Mouse (Mus musculus) adipocyte (in vitro differentiated cells): Measurements from ENCODE around the gene Ip6k1.

Experiments used
- DNase-seq: peaks from one replicate; pipeline ENCODE4 v3.0.0-alpha.2; 2016; ENCODE audit warnings: low spot score

Gene Ip6k1

DNA sequence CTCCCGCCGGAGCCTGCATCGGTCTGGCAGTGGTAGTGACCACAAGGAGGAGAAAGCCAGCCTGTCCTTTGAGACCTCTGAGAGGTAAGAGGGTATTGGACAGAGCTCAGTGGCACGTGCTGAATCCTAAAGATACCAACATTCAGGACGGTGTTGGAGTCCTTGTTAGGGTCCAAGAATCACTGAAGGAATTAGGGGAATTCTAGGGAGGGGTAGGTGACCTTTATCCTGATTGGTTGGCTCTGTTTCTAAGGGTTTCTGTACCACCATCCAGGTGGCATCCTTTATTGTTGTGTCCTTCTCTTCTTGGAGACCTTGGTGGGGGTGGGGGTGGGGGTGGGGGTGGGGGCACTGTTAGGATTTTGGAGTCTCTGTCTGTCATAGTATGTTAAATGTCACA is 29.8 kb downstream of the Ip6k1 start:
- no peak for DNase-seq

DNA sequence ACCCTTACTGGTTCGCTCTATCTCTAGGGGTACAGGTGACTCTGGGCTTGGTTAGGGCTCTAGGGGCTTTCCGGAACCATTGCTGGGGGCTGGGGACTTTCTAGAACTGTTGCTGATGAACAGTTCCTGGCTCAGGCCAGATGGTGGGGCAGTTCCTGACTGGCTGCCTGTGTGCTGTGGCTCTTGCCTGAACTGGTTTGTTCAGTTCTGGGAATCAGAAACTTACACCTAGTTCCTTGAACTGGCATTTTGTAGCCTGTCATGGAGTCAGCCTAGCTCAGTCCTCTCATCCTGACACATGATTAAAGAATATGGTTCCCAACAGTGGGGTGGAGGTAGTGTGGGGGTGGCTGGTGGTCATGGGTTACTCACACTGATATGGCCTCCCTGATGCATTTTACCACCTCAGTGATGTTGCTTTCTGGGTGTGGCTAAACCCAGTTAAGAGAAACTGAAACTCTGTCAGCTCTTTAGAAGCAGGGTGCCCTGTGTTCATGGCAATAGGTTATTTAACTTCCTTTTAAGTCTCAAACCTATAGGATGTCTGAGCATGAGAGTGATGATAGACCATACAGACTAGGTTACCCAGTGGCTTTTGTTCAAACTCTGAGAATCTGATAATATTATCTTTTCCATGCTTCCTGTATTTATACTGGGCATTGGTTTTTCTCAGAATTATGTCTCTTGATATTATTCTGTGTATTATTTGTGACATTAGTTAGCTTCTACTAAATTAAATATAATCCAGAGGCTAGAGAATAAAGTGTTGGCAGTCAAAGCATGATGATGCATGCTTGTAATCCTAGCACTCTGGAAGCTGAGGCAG is 33.2 kb downstream of the Ip6k1 start:
- no peak for DNase-seq

DNA sequence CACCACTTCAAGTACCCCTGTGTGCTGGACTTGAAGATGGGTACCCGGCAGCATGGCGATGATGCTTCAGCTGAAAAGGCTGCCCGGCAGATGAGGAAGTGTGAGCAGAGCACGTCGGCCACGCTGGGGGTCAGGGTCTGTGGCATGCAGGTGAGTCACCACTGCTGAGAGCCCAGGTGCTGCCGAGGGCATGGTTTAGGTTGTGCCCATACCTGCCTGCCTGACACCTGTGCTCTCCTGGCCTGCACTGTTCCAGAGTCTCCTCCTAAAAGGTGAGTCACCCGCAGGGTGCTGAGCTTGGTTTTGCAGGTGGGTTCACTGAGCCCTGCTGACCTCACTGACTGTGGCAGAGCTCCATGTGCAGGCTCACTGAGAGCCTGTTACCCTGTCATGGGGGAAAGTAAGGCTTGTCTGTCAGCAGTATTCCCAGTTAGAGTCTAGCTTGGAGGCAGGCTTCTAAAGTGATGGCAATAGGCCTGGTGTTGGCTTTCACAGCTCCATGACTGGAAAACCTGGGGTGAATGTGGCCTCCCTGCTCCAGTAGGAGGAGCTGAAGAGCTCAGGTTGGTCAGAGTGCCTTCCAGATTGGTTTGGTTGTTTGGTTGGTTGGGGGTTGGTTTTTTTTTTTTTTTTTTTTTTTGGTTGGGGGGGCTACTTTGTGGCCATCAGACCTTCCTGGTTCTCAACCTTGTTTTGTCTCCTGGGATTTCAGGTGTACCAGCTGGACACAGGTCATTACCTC is 42.6 kb downstream of the Ip6k1 start:
- DNase-seq = no peak

DNA sequence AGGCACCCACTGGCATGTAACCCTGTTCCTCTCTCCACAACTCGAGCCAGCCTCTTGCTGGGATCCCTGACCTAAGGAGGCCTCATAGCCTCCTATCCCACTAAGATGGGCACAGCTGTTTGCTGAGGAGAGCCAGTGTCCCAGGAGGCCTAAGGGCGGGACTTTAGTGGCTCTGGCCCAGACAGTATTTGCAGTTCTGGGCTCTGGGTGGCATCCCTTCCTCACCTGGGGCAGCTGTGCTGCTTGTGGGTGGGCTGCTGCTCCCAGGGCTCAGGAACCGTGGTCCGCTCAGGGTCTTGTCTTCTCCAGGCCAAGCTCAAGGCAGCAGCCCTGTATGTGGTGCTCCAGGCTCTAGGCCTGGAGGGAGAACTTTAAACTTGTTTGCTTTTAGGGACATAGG is 44.3 kb downstream of the Ip6k1 start:
- DNase-seq = no peak

DNA sequence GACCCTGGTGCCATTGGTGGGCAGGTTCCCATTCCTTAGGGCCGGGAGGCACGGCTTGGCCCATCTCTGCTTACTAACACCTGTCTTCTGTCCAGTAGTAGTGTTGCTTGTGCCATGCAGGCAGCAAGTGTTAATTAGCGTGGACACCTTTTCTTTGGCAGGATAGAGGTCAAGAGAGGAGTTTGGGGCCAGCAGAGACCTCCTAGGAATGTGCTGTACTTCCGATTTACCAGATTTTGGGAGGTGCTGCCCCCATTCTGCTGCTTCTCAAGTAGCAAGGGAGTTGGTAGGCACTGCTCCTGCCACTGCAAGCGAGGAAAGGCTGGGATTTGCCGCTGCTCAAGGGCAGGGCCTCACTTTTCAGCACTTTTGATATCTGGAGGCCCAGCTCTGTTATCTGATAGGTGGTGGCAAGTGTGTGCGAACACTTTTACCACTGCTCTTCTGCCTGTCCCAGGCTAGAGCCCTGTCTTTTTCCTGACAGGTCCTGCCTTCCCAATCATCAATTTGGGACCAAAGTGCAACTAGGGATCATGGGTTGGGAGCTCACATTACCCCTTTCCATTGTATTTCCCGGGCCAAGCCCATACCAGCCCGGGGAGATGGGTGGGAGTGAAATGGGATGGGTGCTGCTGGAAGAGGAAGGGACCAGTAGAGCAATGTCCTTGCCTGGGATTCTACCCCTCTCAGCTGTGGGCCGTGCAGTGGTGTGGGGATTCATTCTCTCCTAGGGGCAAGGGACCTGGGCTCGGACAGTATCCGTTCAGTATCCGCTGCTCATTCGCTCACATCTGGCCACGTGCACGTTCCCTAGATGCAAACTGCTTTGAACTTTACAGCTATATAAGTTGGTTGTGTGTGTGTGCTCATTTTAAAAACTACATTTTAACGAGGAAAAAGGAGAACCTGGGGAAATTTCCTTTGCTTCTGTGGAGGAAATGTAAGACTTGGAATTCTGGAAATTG is 45.6 kb downstream of the Ip6k1 start:
- no peak for DNase-seq

DNA sequence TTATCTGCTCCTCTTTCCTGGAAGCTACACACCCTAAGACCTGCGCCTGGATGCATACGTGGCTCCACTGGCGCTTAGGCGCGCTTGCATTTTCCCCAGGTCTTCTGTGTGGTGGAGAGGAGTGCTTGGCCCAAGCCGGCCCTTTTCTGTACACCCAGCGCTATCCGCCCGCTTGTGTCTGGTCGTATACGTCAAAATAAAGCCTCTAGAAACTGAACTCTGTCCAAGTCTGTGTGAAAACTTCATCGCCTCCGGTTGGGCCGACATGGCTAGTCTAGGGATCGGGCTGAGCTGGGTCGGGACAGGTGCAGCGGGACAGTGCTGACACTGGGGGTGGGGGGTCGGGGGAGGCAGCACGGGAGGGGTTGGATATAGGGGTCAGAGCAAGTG is 46.3 kb downstream of the Ip6k1 start:
- DNase-seq = no peak

DNA sequence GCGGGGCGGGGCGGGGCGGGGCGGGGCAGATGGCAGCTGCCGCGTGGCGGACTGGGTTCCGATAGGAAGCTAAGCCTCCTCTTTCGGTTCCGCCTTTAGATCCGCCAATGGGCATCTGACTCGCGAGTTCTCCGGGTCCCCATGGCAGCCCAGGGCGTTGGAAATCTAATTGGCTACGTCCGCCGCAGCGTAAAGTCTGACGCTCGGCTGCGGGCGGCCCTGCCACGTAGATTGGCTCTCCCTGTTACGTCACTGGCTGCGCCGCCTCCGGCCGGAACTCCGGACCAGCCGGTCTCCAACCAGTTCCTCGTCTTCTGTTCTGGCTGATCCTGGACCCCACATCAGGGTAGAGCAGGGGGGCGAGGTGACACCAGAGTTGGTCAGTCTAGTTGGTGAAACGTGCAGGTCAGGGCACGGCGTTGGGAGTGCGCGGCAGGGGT is 46.7 kb downstream of the Ip6k1 start, which contains the start of gene Gmppb:
Gene Gmppb (plus strand): TSS at position 227 of the 440 bp plus-strand sequence.
- DNase-seq = peak; percentile 97

DNA sequence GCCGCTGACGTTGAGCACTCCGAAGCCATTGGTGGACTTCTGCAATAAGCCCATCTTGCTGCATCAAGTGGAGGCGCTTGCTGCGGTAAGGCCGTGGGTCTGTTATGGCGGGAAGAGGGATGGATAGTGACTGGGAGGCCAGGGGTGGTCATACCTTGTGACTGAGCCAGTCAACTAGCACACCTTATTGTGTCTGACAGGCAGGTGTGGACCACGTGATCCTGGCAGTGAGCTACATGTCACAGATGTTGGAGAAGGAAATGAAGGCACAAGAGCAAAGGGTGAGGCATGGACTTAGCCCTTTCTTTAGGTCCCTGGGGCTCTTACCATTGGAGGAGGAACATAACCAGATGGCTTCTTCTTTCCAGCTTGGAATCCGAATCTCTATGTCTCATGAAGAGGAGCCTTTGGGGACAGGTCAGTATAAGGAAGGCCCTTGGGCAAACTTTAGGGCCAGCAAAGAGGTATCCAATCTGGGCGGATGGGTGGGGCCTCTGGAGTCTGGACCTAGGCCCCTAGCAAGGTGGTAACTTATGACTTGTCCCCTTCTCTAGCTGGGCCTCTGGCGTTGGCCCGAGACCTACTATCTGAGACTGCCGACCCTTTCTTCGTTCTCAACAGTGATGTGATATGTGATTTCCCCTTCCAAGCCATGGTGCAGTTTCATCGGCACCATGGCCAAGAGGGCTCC is 47.4 kb downstream of the Ip6k1 start:
- no peak for DNase-seq

DNA sequence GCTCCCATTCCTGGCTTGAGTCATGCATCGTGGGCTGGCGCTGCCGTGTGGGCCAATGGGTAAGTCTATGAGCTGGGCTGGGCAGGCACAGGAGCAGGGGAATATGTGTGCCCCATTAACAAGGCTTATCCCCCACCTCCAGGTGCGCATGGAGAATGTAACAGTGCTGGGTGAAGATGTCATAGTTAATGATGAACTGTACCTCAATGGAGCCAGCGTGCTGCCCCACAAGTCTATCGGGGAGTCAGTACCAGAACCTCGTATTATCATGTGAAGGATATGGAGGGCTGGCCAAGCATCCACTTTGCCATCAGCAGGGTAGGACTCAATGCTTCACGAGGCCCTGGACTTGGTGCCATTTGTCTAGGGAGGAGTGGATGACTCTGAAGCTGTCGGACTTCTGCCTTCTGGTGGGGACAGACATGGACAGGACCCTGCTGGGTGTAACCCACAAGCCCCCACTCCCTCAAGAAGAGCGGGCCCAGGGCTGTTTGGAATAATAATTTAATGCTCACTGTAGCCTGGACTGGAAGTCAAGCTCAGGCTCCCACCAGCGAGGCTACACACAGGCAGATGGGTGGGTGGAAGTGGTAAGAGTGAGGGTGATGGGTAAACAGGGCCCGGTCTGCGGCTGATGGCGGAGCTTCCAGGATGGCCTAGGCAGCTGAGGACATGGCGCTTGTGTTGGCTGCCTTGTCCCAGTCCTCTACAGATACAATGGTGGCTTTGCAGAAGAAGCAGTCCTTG is 49.1 kb downstream of the Ip6k1 start:
- DNase-seq = no peak

DNA sequence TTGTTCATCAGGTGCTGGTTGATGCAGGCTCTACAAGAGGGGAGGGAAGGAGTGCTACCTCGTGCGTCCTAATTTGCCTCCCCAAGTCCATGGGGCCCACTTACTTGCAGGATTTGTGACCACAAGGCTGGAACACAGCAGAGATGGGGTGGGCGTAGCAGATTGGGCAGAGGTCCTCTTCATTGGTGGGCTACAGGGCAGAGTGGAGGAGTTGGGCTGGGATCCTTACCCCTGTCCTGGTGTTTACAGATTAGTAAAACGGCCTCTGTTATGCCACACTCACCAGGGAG is 49.6 kb downstream of the Ip6k1 start:
- DNase-seq = no peak

DNA sequence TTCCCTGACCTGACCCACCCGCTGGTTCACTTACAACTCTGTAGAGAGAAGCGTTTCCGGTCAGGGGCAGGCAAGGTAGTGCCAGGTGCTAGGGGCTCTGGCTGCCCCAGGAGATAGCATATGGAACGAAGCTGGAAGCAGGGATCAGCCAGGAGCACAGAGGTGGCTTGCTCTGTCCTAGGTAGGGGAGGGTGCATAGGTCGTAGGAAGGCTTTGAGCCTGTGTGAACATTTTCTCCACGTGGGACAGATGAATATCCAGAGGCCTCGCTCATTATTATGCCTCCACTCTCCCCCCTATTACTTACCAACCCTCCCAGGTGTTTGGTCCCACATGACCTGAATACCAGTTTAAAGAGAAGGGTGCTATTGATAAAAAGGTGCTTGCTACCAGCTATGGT is 50.1 kb downstream of the Ip6k1 start:
- no peak for DNase-seq

DNA sequence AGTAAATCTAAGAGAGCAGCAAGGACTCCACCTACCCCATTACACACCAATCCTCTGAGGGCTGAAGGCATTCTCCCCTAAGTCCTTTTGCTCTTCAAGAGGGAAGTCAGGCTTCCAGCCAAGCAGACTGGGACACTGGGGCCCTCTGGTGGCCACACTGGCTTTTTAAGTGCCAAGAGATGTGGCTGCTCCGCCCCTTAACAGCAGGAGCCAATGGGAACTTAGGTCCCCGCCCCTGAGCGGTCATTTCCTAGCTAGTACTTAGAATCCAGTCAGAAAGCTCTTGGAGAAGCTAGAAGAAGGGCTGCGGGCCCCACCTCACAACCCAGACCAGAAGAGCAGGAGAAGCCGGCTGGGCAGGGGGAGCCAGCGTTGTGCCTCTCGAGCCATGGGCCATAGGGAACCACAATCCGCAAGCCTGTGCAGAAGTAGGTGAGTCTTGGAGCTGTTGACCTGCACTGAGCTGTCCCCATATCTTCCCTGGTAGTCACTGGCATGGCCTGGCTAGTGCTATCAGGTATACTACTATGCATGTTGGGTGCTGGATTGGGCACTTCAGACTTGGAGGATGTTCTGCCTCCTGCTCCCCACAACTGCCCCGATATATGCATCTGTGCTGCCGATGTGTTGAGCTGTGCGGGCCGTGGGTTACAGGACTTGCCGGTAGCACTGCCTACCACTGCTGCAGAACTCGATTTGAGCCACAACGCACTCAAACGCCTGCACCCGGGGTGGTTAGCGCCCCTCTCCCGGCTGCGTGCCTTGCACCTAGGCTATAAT is 50.8 kb downstream of the Ip6k1 start, which contains the start of gene Amigo3:
Gene Amigo3 (plus strand): TSS at position 275 of the 780 bp plus-strand sequence.
- DNase-seq = peak; percentile 95

DNA sequence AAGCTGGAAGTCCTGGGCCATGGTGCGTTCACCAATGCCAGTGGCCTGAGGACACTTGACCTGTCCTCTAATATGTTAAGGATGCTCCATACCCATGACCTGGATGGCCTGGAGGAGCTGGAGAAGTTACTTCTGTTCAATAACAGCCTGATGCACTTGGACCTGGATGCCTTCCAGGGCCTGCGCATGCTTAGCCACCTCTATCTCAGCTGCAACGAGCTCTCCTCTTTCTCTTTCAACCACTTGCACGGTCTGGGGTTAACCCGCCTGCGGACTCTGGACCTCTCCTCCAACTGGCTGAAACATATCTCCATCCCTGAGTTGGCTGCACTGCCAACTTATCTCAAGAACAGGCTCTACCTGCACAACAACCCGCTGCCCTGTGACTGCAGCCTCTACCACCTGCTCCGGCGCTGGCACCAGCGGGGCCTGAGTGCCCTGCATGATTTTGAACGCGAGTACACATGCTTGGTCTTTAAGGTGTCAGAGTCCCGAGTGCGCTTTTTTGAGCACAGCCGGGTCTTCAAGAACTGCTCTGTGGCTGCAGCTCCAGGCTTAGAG is 51.4 kb downstream of the Ip6k1 start:
- no peak for DNase-seq

DNA sequence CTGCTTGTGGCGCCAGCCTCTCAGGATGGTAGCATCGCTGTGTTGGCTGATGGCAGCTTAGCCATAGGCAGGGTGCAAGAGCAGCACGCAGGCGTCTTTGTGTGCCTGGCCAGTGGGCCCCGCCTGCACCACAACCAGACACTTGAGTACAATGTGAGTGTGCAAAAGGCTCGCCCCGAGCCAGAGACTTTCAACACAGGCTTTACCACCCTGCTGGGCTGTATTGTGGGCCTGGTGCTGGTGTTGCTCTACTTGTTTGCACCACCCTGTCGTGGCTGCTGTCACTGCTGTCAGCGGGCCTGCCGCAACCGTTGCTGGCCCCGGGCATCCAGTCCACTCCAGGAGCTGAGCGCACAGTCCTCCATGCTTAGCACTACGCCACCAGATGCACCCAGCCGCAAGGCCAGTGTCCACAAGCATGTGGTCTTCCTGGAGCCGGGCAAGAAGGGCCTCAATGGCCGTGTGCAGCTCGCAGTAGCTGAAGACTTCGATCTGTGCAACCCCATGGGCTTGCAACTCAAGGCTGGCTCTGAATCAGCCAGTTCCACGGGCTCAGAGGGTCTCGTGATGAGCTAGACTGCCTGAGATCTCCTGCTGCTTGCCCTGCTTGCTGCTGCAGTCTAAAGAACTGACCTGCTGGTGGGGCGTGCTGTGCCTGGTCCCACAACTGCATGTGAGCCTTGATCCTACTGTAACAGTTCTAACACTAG is 52.2 kb downstream of the Ip6k1 start:
- no peak for DNase-seq

DNA sequence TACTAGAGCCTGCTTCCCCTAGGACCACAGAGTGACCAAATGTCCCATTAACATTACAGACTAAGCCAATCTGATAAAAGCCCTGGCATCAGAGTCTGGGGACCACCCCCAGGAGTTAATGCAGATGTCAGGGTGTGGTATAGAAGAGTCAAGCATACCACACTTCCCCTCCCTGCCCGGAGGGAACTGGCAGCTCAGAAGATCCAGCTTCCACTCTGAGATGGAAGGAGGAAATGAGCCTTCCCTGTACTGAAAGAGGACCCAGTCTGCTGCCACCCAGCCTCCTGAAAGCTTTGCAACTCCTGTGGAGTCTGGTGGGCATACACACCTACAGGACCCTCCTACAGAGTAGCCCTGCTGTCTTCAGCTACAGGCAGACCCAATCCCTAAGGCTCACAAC is 52.8 kb downstream of the Ip6k1 start:
- DNase-seq = no peak

DNA sequence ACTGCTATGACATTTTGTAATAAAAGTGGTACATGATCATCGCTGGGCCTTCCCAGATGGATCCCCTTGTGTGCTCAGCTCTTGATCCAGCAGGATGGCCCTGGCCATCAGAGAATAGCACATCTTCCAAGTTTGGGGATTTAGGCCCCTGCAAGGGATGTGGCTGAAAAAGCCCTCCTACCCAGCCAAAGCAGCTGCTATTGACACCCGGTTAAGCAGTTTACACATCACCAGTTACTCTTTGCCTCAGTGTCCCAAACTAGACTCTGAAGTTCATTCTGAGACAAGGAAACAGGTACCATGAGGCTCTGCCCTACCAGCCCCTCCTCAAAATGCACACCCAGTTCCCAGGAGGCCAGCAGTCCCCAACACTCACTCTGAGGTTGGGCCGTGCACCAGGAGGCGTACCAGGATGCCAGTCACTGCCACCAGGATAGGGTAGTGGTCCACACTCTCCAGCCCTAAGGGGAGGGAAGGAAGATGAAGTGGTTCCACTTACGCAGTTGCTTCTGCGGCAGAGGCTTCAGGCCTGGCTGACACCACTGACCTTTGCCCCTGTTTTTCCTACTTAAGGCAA is 53.4 kb downstream of the Ip6k1 start:
- DNase-seq = no peak

DNA sequence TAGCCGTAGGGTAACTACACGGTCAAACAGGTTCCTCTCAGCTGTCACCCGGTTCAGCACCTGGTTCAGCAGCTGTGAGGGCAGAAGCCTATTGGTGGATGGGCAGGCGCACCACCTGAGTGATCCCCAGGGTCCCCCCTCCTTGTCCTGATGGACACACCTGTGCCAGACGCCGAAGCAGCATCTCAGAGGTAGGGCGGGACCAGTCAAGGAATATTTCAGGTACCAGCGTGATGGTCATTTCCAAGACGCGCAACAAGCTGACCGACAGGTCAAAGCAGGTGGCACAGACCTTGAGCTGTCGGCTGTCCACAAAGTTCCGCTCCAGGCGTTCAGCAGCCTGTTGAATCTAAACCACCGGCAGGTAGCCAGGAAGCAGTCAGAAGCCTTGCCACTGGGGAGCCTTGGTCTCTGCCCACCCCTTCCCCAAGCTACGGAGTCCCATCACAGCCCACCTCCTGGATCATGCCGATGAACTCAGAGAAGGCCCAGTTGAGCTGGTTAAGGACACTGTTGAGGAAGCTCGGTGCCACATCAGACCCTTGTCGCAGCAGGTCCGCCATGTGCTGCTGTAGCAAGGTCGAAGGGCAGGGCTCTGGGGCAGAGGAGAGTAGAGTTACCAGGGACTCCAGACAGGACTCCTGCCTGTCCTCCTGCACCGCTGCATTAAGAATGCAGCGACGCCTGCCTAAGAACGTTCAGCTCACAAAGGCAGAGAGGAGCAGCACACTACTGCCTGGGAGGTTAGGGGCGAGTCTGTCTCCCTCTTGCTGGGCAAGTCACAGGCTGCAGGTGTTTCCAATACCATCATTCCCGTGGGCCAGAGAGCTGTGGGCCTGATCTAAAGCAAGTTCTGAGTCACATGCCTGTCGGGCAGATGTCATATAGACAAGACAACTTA is 54.3 kb downstream of the Ip6k1 start:
- DNase-seq = no peak

DNA sequence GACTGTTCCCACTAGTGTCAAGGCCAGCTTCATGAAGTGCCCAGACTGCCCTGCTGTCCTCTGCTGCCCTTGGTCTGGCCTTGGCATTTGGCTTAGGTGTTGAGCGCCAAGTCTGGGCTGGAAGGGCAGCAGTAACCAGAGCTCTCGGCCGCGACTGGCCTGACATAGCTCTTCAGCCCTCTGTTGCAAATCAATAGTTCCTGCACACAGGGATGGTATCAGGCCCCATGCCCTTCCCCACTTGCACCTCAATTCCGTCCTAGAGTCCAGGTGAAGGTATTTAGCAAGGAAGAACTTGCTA is 54.9 kb downstream of the Ip6k1 start:
- DNase-seq = no peak
